Mouse (Mus musculus) midbrain, embryonic 13.5 days (tissue): Measurements from ENCODE around the gene Scml4. TPM values are rescaled to one million over a fixed set of nuclear protein-coding genes. Genes with fewer than 3 reads are reported as not detected.

Experiments used
- ATAC-seq: fragments of 200-750 bp; cut with Nextera tagmentation; 2 replicates; pipeline ENCODE4 v1.8.0; 2017; ENCODE audit warnings: mild to moderate bottlenecking, moderate TSS enrichment, moderate library complexity
- H3K27ac ChIP-seq: fragments of 300-500 bp; sonication (generic); 2 replicates; pipeline ENCODE4 v1.5.1; 2015; ENCODE audit warnings: inconsistent platforms, mild to moderate bottlenecking, moderate library complexity
- H3K27me3 ChIP-seq: fragments of 300-500 bp; sonication (generic); 2 replicates; pipeline ENCODE4 v1.6.1; 2015; ENCODE audit warnings: mild to moderate bottlenecking, inconsistent platforms
- H3K36me3 ChIP-seq: fragments of 300-500 bp; sonication (generic); 2 replicates; pipeline ENCODE4 v1.6.1; 2015; ENCODE audit warnings: mild to moderate bottlenecking, inconsistent platforms
- H3K4me1 ChIP-seq: fragments of 300-500 bp; sonication (generic); replicated peaks from 2 replicates; pipeline ENCODE4 v1.6.1; 2015; ENCODE audit warnings: inconsistent platforms
- H3K4me2 ChIP-seq: fragments of 300-500 bp; sonication (generic); replicated peaks from 2 replicates; pipeline ENCODE4 v1.6.1; 2015; ENCODE audit warnings: moderate library complexity, mild to moderate bottlenecking, inconsistent platforms
- H3K4me3 ChIP-seq: fragments of 300-500 bp; sonication (generic); replicated peaks from 2 replicates; pipeline ENCODE4 v1.5.1; 2015; ENCODE audit warnings: mild to moderate bottlenecking, inconsistent platforms
- H3K9ac ChIP-seq: fragments of 300-500 bp; sonication (generic); replicated peaks from 2 replicates; pipeline ENCODE4 v1.6.1; 2015; ENCODE audit warnings: mild to moderate bottlenecking, inconsistent platforms
- H3K9me3 ChIP-seq: fragments of 300-500 bp; sonication (generic); 2 replicates; pipeline ENCODE4 v1.6.1; 2016; ENCODE audit warnings: mild to moderate bottlenecking, inconsistent platforms
- WGBS: fragments of 180-500 bp; shearing (Covaris S2); methylation state at CpG from one replicate; pipeline ENCODE4 v1.1.7; 2015; 5-methylcytosine and 5-hydroxymethylcytosine counted together
- polyA plus RNA-seq: library from polyadenylated mRNA; unstranded; fragments of >200 nt; fragmentation: Nextera tagmentation; extraction: Ambion mirVana; gene quantifications from 2 replicates; pipeline ENCODE4 v1.2.1, GENCODE M21; 2015

Scml4 gene
- polyA plus RNA-seq, 1 experiment from 2014 or later = 10.3 TPM

- Histone ChIP-seq H3K27ac (no peak overlapping the region), H3K27me3 (no peaks in the 10 kb centered on the region), H3K4me2 (no peak overlapping the region), H3K4me1 (no peaks in the 10 kb centered on the region), H3K9me3 (0 out of 2 replicates have a peak, but pooled peaks cover 3% of the 10 kb centered on the region), H3K9ac (no peak overlapping the region), H3K4me3 (no peak overlapping the region), H3K36me3 (peaks cover 29% of the 10 kb centered on the region)
- WGBS = 18% methylated on average over 9 of the region's 9 CpGs
- ATAC-seq = peak; percentile 68; the same call in 1 of the 2 replicates
Measured at GRCm38 (mm10) chr10:42842358-42842757, 17.8 kb upstream of the Scml4 start.

DNA sequence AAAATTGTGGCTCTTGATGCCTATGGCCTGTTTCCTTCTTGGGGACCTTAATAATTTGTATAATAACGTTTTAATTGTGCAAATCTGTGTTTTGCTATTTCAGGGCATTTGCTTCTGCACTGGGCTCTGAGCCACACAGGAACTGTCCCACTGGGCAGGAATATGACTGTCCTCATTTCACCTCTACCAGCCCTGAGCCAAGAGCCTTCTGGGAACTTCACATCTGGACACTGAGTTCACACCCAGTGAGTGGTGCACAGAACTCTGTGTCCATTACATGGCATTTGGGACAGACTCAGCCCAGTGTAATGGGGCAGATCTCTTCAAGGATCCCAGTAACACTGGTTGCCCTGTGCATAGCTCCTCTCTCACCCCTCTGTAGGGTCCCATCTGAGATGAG lies 16.8 kb upstream of the Scml4 start:
- H3K9me3 ChIP-seq = 0 out of 2 replicates have a peak, but pooled peaks cover 3% of the 10 kb centered on the region
- no peak overlapping the region for H3K9ac ChIP-seq
- H3K4me3 ChIP-seq = no peak overlapping the region
- WGBS = 91% methylated on average over 1 of the region's 1 CpGs
- no peaks in the 10 kb centered on the region for H3K27me3 ChIP-seq
- H3K27ac ChIP-seq = no peak overlapping the region
- no peak for ATAC-seq
- H3K4me1 ChIP-seq = no peaks in the 10 kb centered on the region
- H3K36me3 ChIP-seq = peaks cover 23% of the 10 kb centered on the region
- H3K4me2 ChIP-seq = no peak overlapping the region

GRCm38 (mm10) chr10:42845480-42845879 lies 14.7 kb upstream of the Scml4 start:
- H3K27ac ChIP-seq = no peak overlapping the region
- H3K9me3 ChIP-seq = no peaks in the 10 kb centered on the region
- no peak overlapping the region for H3K4me3 ChIP-seq
- peaks cover 11% of the 10 kb centered on the region; the same call in 1 of the 2 replicates for H3K36me3 ChIP-seq
- H3K4me2 ChIP-seq = no peak overlapping the region
- H3K9ac ChIP-seq = no peak overlapping the region
- no peaks in the 10 kb centered on the region for H3K27me3 ChIP-seq
- 58% methylated on average over 1 of the region's 1 CpGs for WGBS
- H3K4me1 ChIP-seq = no peaks in the 10 kb centered on the region
- ATAC-seq = no peak

GRCm38 (mm10) chr10:42848179-42849080 lies 11.7 kb upstream of the Scml4 start:
- no peaks in the 10 kb centered on the region for H3K4me1 ChIP-seq
- H3K27me3 ChIP-seq = no peaks in the 10 kb centered on the region
- no peak overlapping the region for H3K27ac ChIP-seq
- H3K4me3 ChIP-seq = no peak overlapping the region
- no peak overlapping the region for H3K9ac ChIP-seq
- 94% methylated on average over 13 of the region's 13 CpGs for WGBS
- no peak overlapping the region for H3K4me2 ChIP-seq
- H3K36me3 ChIP-seq = peaks cover 10% of the 10 kb centered on the region; the same call in 1 of the 2 replicates
- H3K9me3 ChIP-seq = no peaks in the 10 kb centered on the region
- no peak for ATAC-seq

GRCm38 (mm10) chr10:42849081-42849400 lies 11.1 kb upstream of the Scml4 start:
- H3K4me1 ChIP-seq = no peaks in the 10 kb centered on the region
- ATAC-seq = no peak
- no peaks in the 10 kb centered on the region for H3K9me3 ChIP-seq
- H3K4me3 ChIP-seq = no peak overlapping the region
- no peaks in the 10 kb centered on the region for H3K27me3 ChIP-seq
- 92% methylated on average over 7 of the region's 7 CpGs for WGBS
- H3K9ac ChIP-seq = no peak overlapping the region
- H3K27ac ChIP-seq = no peak overlapping the region
- 0 out of 2 replicates have a peak, but pooled peaks cover 5% of the 10 kb centered on the region for H3K36me3 ChIP-seq
- no peak overlapping the region for H3K4me2 ChIP-seq

DNA sequence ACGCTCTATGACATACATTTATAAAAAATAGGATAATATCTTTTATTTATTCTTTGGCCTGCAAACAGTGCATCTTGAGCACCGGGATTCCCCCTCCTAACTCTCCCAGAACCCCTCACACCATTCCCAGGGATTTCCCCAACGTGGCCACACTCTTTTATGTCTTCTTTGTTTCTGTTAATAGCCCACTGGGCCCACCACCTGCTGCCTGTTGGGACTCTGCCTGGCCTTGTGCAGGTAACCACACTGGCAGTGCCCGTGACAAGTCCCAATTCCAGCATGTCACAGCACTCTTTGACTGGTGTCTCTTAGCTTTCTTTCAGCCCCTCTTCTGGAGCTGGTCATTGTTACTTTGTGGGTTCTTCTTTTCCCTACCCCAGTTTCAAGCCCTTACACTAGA lies 5.3 kb upstream of the Scml4 start:
- no peak for ATAC-seq
- no peaks in the 10 kb centered on the region for H3K27me3 ChIP-seq
- H3K4me1 ChIP-seq = peaks cover 15% of the 10 kb centered on the region
- H3K9me3 ChIP-seq = no peaks in the 10 kb centered on the region
- H3K4me2 ChIP-seq = no peak overlapping the region
- no peak overlapping the region for H3K9ac ChIP-seq
- H3K27ac ChIP-seq = no peak overlapping the region
- H3K4me3 ChIP-seq = no peak overlapping the region
- H3K36me3 ChIP-seq = no peaks in the 10 kb centered on the region
- 52% methylated on average over 4 of the region's 4 CpGs for WGBS

GRCm38 (mm10) chr10:42855250-42855649 lies 4.9 kb upstream of the Scml4 start:
- no peaks in the 10 kb centered on the region for H3K9me3 ChIP-seq
- peaks cover 19% of the 10 kb centered on the region for H3K4me1 ChIP-seq
- no peak overlapping the region for H3K9ac ChIP-seq
- no peaks in the 10 kb centered on the region for H3K36me3 ChIP-seq
- H3K4me2 ChIP-seq = no peak overlapping the region
- WGBS = 33% methylated on average over 5 of the region's 5 CpGs
- no peak for ATAC-seq
- no peak overlapping the region for H3K4me3 ChIP-seq
- H3K27me3 ChIP-seq = no peaks in the 10 kb centered on the region
- peak overlapping the region; percentile 5; the same call in 1 of the 2 replicates for H3K27ac ChIP-seq

GRCm38 (mm10) chr10:42856574-42856973 lies 3.6 kb upstream of the Scml4 start:
- H3K4me3 ChIP-seq = no peak overlapping the region
- H3K27ac ChIP-seq = no peak overlapping the region
- H3K4me1 ChIP-seq = peaks cover 27% of the 10 kb centered on the region
- 95% methylated on average over 9 of the region's 9 CpGs for whole genome bisulfite sequencing
- no peak overlapping the region for H3K4me2 ChIP-seq
- no peak overlapping the region for H3K9ac ChIP-seq
- no peaks in the 10 kb centered on the region for H3K9me3 ChIP-seq
- ATAC-seq = no peak
- H3K36me3 ChIP-seq = no peaks in the 10 kb centered on the region
- H3K27me3 ChIP-seq = no peaks in the 10 kb centered on the region

DNA sequence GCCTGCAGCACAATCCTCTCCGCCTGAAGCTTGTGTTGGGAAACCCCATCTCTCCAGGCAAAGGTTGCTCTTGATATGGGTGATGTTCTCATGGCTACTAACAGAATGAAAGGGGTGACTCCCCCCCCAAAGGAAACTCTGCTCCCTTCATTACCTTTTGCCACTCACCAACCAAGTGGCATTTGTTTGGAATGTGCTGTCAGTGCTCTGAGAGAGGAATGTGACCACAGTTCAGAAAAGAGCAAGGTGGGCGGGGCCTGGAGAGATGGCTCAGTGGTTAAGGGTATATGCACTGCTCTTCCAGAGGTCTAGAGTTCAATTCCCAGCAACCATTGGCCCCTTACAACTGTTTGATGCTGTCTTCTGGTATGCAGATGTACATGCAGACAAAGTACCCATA lies 3.1 kb upstream of the Scml4 start:
- Histone ChIP-seq H3K36me3 (no peaks in the 10 kb centered on the region), H3K9me3 (no peaks in the 10 kb centered on the region), H3K4me1 (peaks cover 28% of the 10 kb centered on the region), H3K27me3 (no peaks in the 10 kb centered on the region), H3K4me3 (no peak overlapping the region), H3K4me2 (no peak overlapping the region), H3K9ac (no peak overlapping the region), H3K27ac (no peak overlapping the region)
- no peak for ATAC-seq
- WGBS = 91% methylated on average over 2 of the region's 2 CpGs

- H3K9ac ChIP-seq = peak overlapping the region; percentile 65
- peak overlapping the region; percentile 43; the same call in 1 of the 2 replicates for H3K4me3 ChIP-seq
- peak overlapping the region; percentile 92 for H3K27ac ChIP-seq
- WGBS = 43% methylated on average over 2 of the region's 2 CpGs
- H3K36me3 ChIP-seq = no peaks in the 10 kb centered on the region
- H3K27me3 ChIP-seq = no peaks in the 10 kb centered on the region
- peaks cover 53% of the 10 kb centered on the region for H3K4me1 ChIP-seq
- peak overlapping the region; percentile 60 for H3K4me2 ChIP-seq
- H3K9me3 ChIP-seq = no peaks in the 10 kb centered on the region
- no peak for ATAC-seq
Measured at GRCm38 (mm10) chr10:42859781-42860158, 400 bp upstream of the Scml4 start.

GRCm38 (mm10) chr10:42861446-42861845 lies 1.3 kb downstream of the Scml4 start:
- Histone ChIP-seq H3K4me3 (peak overlapping the region; percentile 15; the same call in 1 of the 2 replicates), H3K4me2 (peak overlapping the region; percentile 26), H3K4me1 (peaks cover 51% of the 10 kb centered on the region)

GRCm38 (mm10) chr10:42862102-42862740 lies 2.1 kb downstream of the Scml4 start:
- Histone ChIP-seq H3K9me3 (no peaks in the 10 kb centered on the region), H3K27me3 (no peaks in the 10 kb centered on the region), H3K4me2 (peak overlapping the region; percentile 26; the same call in 1 of the 2 replicates), H3K9ac (no peak overlapping the region), H3K27ac (no peak overlapping the region), H3K4me1 (peaks cover 54% of the 10 kb centered on the region), H3K4me3 (no peak overlapping the region), H3K36me3 (no peaks in the 10 kb centered on the region)
- no peak for ATAC-seq
- 75% methylated on average over 13 of the region's 13 CpGs for WGBS

More at GRCm38 (mm10) chr10:42861446-42861845, 1.3 kb downstream of the Scml4 start:
- H3K9me3 ChIP-seq = no peaks in the 10 kb centered on the region
- no peak for ATAC-seq
- no peaks in the 10 kb centered on the region for H3K27me3 ChIP-seq
- H3K27ac ChIP-seq = no peak overlapping the region
- 75% methylated on average over 7 of the region's 7 CpGs for WGBS
- H3K9ac ChIP-seq = no peak overlapping the region
- no peaks in the 10 kb centered on the region for H3K36me3 ChIP-seq
